14 mouse cellular contexts compared by ENCODE assay signal in genomic region chr1:120012638-120013037, GRCm38 (mm10). TPM values are rescaled to one million over a fixed set of nuclear protein-coding genes. Genes with fewer than 3 reads are reported as not detected.
DNase-seq lines count a peak whose midpoint lies in the region; ATAC-seq and TF ChIP-seq lines count a peak whose summit lies in the region.
"Had no signal": no experiment of that assay in that cellular context is flagged by ENCODE, and none has a peak within 500 bp of the region (broad histone marks: within the 10 kb centered on the region; RNA-seq: fewer than 3 reads in every experiment).

No protein-coding gene starts in this region.

- H3K36me3 ChIP-seq in hindbrain, postnatal 0 days (ENCODE audit: insufficient read depth, low read length), result no peaks in the 10 kb centered on the region
- H3K36me3 ChIP-seq in hindbrain, embryonic 16.5 days (ENCODE audit: control insufficient read depth, insufficient read depth, low read length), result no peaks in the 10 kb centered on the region
- no peaks in the 10 kb centered on the region for H3K36me3 ChIP-seq in midbrain, embryonic 11.5 days (ENCODE audit: control insufficient read depth, insufficient read depth, low read length)
- no peaks in the 10 kb centered on the region for H3K36me3 ChIP-seq in midbrain, embryonic 10.5 days
- H3K36me3 ChIP-seq: G1E had no signal

- H3K27me3 ChIP-seq in hindbrain, postnatal 0 days (ENCODE audit: insufficient read depth, low read length), result no peaks in the 10 kb centered on the region; the same call in 1 of the 2 replicates
- H3K27me3 ChIP-seq in hindbrain, embryonic 16.5 days (replicated peaks; ENCODE audit: control insufficient read depth, insufficient read depth, low read length), result peaks cover 7% of the 10 kb centered on the region
- peaks cover 6% of the 10 kb centered on the region; the same call in 1 of the 2 replicates for H3K27me3 ChIP-seq in midbrain, embryonic 11.5 days (ENCODE audit: control insufficient read depth, insufficient read depth, low read length)
- peaks cover 32% of the 10 kb centered on the region for H3K27me3 ChIP-seq in midbrain, embryonic 10.5 days (ENCODE audit: low read depth, poor library complexity, severe bottlenecking)
- H3K27me3 ChIP-seq: CH12.LX, Patski had no signal

- no peak overlapping the region for H3K4me2 ChIP-seq in hindbrain, postnatal 0 days (ENCODE audit: low read depth, low read length)
- no peak overlapping the region for H3K4me2 ChIP-seq in hindbrain, embryonic 16.5 days (ENCODE audit: low read length)
- H3K4me2 ChIP-seq in midbrain, embryonic 11.5 days, result no peak overlapping the region

- H3K27ac ChIP-seq in hindbrain, postnatal 0 days, result no peak overlapping the region
- H3K27ac ChIP-seq in hindbrain, embryonic 16.5 days (ENCODE audit: low read depth, low read length), result no peak overlapping the region
- no peak overlapping the region for H3K27ac ChIP-seq in midbrain, embryonic 11.5 days (ENCODE audit: low read depth, low read length)
- no peak overlapping the region for H3K27ac ChIP-seq in midbrain, embryonic 10.5 days (replicated peaks)

- WGBS in hindbrain, postnatal 0 days, result 75% methylated on average over 12 of the region's 12 CpGs
- 79% methylated on average over 12 of the region's 12 CpGs for WGBS in hindbrain, embryonic 16.5 days
- 83% methylated on average over 12 of the region's 12 CpGs for WGBS in midbrain, embryonic 11.5 days
- 87% methylated on average over 12 of the region's 12 CpGs for WGBS in midbrain, embryonic 10.5 days

- ATAC-seq in hindbrain, postnatal 0 days, result 0 out of 2 replicates have a peak, but pooled peaks have one; percentile 9
- no peak for ATAC-seq in hindbrain, embryonic 16.5 days
- ATAC-seq in midbrain, embryonic 11.5 days (ENCODE audit: low FRiP score), result no peak
- ATAC-seq: activated CD4-positive, CD25-positive, alpha-beta regulatory T cell, adult 4 months; CD4-positive, CD25-positive, alpha-beta regulatory T cell, adult 4 months; Patski had no signal

- no peak for DNase-seq in hindbrain, postnatal 0 days (ENCODE audit: low spot score)
- peak; percentile 76 for DNase-seq in midbrain, embryonic 11.5 days (ENCODE audit: low spot score, missing footprints)
- no peak for DNase-seq in midbrain, embryonic 10.5 days (ENCODE audit: low spot score)

- no peak overlapping the region for H3K9ac ChIP-seq in hindbrain, postnatal 0 days (replicated peaks; ENCODE audit: low read length)
- no peak overlapping the region for H3K9ac ChIP-seq in hindbrain, embryonic 16.5 days (ENCODE audit: low read depth, low read length)
- H3K9ac ChIP-seq in midbrain, embryonic 11.5 days (ENCODE audit: low read length), result no peak overlapping the region

- TF ChIP-seq CTCF in hindbrain, postnatal 0 days (IDR thresholded peaks at IDR 0.05; ENCODE audit: low read depth), result no peak

- H3K9me3 ChIP-seq in hindbrain, postnatal 0 days (ENCODE audit: low read length), result no peaks in the 10 kb centered on the region
- H3K9me3 ChIP-seq in hindbrain, embryonic 16.5 days (ENCODE audit: control insufficient read depth, low read length), result no peaks in the 10 kb centered on the region
- no peaks in the 10 kb centered on the region for H3K9me3 ChIP-seq in midbrain, embryonic 11.5 days (ENCODE audit: control insufficient read depth, low read length)
- H3K9me3 ChIP-seq in midbrain, embryonic 10.5 days (replicated peaks), result no peaks in the 10 kb centered on the region
- H3K9me3 ChIP-seq: G1E had no signal

- no peaks in the 10 kb centered on the region for H3K4me1 ChIP-seq in hindbrain, postnatal 0 days (ENCODE audit: insufficient read depth, low read length)
- H3K4me1 ChIP-seq in hindbrain, embryonic 16.5 days (ENCODE audit: control insufficient read depth, insufficient read depth, low read depth, low read length), result peaks cover 7% of the 10 kb centered on the region
- H3K4me1 ChIP-seq in midbrain, embryonic 11.5 days (ENCODE audit: control insufficient read depth, insufficient read depth, low read length), result 0 out of 2 replicates have a peak, but pooled peaks cover under 1% of the 10 kb centered on the region
- H3K4me1 ChIP-seq in midbrain, embryonic 10.5 days, result peaks cover 8% of the 10 kb centered on the region

- no peak overlapping the region for H3K4me3 ChIP-seq in hindbrain, postnatal 0 days (ENCODE audit: low read length)
- no peak overlapping the region for H3K4me3 ChIP-seq in hindbrain, embryonic 16.5 days (ENCODE audit: low read length)
- no peak overlapping the region for H3K4me3 ChIP-seq in midbrain, embryonic 11.5 days (ENCODE audit: low read depth, low read length)
- no peak overlapping the region for H3K4me3 ChIP-seq in midbrain, embryonic 10.5 days

RNA-seq across cellular contexts. Expression of gene Sctr, which starts 5.9 kb away (rescaled TPM):
- 1.9 and 2.0 TPM in 2 replicates for total RNA-seq in hindbrain, postnatal 0 days (2014; rRNA removed)
- 0.93 and 1.2 TPM in 2 replicates for polyA plus RNA-seq in hindbrain, postnatal 0 days (2015; fragmentation: Nextera tagmentation; extraction: Ambion mirVana)
- 0.76 and 0.92 TPM in 2 replicates for polyA plus RNA-seq in hindbrain, embryonic 16.5 days (2015; fragmentation: Nextera tagmentation; extraction: Ambion mirVana)
- polyA plus RNA-seq in midbrain, embryonic 11.5 days (2014; fragmentation: Nextera tagmentation; extraction: Ambion mirVana), result 0.53 and 0.62 TPM in 2 replicates
- polyA plus RNA-seq in midbrain, embryonic 10.5 days (2016; fragmentation: Nextera tagmentation; extraction: Ambion mirVana), result 0.26 and 0.79 TPM in 2 replicates
- total RNA-seq: CH12.LX, G1E, MEL had no signal
- polyA plus RNA-seq: G1E had no signal

RNA-seq across cellular contexts. Expression of gene Cfap221, which starts 15.6 kb away (rescaled TPM):
- total RNA-seq in hindbrain, postnatal 0 days (2014; rRNA removed), result 1.9 TPM in 1 of 2 replicates, not detected in the other
- polyA plus RNA-seq in hindbrain, postnatal 0 days (2015; fragmentation: Nextera tagmentation; extraction: Ambion mirVana), result 0.25 and 0.29 TPM in 2 replicates
- polyA plus RNA-seq in hindbrain, embryonic 16.5 days (2015; fragmentation: Nextera tagmentation; extraction: Ambion mirVana), result 0.29 and 0.34 TPM in 2 replicates
- 0.08 TPM in 1 of 2 replicates, not detected in the other for polyA plus RNA-seq in midbrain, embryonic 11.5 days (2014; fragmentation: Nextera tagmentation; extraction: Ambion mirVana)
- 0.06 and 0.14 TPM in 2 replicates for polyA plus RNA-seq in midbrain, embryonic 10.5 days (2016; fragmentation: Nextera tagmentation; extraction: Ambion mirVana)
- total RNA-seq: adrenal gland, adult 18-20 months; adrenal gland, postnatal 14 days; CH12.LX; ES-E14; G1E; MEL had no signal
- polyA plus RNA-seq: activated CD4-positive, CD25-positive, alpha-beta regulatory T cell, adult 4 months; C2C12; CD4-positive, CD25-positive, alpha-beta regulatory T cell, adult 4 months; G1E had no signal
